Mouse (Mus musculus): ENCODE data around the gene Ltbp3.

- TF ChIP-seq POLR2A (IDR thresholded peaks at IDR 0.05; ENCODE audit: borderline replicate concordance, low read depth, low read length), result no peak
- TF ChIP-seq CTCF (IDR thresholded peaks at IDR 0.05; ENCODE audit: low read depth, low read length), result no peak
Observed at GRCm38 (mm10) chr19:5770925-5771860, 30.5 kb downstream of the Ltbp3 start, which contains the start of gene Scyl1.

Data from bone marrow macrophage, adult 2 months (primary cell).